7 mouse cellular contexts compared by ENCODE assay signal in the genomic region with DNA sequence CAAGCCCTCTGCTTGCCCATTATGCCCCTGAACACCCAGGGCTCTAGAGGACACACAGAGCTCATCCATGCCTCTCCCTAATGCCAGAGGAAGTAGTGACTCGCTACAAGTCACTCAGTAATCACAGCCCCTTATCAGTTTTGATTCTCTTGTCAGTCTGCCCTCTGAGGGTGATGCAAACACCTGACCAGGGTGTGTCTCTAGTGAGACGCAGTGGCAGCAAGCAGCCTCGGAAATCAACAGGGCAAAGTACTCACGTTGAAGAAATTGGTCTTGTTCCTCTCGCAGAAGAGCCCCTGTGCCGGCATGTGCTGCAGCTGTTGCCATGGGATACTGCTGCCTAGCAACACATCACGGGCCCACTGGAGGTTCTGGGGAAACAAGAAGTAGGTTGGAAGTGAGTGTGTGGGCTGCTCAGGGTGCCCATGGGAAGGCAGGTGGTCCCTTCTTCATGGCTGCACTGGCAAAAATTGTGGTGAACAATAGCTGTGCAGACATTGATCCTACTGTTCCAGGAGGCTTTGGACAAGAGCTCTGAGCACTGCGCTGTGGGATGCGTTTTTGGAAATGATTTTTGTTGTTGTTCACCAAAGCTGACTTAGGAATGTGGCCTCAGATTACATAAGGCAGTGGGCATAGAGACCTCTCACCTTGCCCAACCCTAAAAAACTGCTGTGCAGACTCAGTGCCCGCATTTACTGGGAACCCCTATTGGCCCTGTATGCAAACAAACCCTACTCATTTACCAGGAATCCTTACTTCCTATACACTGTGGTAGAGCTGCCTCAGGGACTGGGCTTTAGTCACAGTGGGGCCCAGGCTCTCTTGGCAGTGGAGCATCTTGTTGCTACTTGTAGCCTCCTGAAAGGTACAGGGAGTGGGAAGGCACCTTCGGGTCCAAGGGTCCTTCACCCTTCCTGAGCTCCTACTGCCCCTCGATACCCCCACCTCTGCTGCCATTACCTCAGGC. TPM values are rescaled to one million over a fixed set of nuclear protein-coding genes. Genes with fewer than 3 reads are reported as not detected.
DNase-seq lines count a peak whose midpoint lies in the region; ATAC-seq lines count a peak whose summit lies in the region.

No protein-coding gene starts in this region.

- H3K27ac ChIP-seq in midbrain, embryonic 15.5 days = peak overlapping the region; percentile 78
- H3K27ac ChIP-seq in liver, embryonic 11.5 days (ENCODE audit: low read depth, low read length) = no peak overlapping the region

- H3K4me1 ChIP-seq in midbrain, embryonic 15.5 days = peaks cover 22% of the 10 kb centered on the region
- H3K4me1 ChIP-seq in liver, embryonic 11.5 days (replicated peaks; ENCODE audit: control insufficient read depth, insufficient read depth, low read length) = no peaks in the 10 kb centered on the region

- H3K9ac ChIP-seq in midbrain, embryonic 15.5 days = no peak overlapping the region; the same call in 1 of the 2 replicates
- H3K9ac ChIP-seq in liver, embryonic 11.5 days (ENCODE audit: low read depth, low read length) = no peak overlapping the region

- peak; percentile 95 for ATAC-seq in midbrain, embryonic 15.5 days (replicated peaks)
- ATAC-seq in liver, embryonic 11.5 days (replicated peaks; ENCODE audit: low FRiP score) = no peak

- DNase-seq in embryo, embryonic 10 days (ENCODE audit: low spot score) = peak; percentile 63
- DNase-seq in forelimb bud, embryonic 11.5 days (ENCODE audit: low read depth, low spot score) = peak; percentile 47
- peak; percentile 83 for DNase-seq in layer of hippocampus, postnatal 10 days (ENCODE audit: low spot score in 2 of 2)
- no peak for DNase-seq in liver, embryonic 11.5 days (ENCODE audit: low spot score)
- DNase-seq in urinary bladder, adult 18-20 months (ENCODE audit: low spot score in 2 of 2) = no peak
- DNase-seq in urinary bladder, postnatal 4 days (ENCODE audit: low spot score in 2 of 2) = no peak

- no peak overlapping the region; the same call in 1 of the 2 replicates for H3K4me2 ChIP-seq in midbrain, embryonic 15.5 days
- H3K4me2 ChIP-seq in liver, embryonic 11.5 days = no peak overlapping the region

- H3K9me3 ChIP-seq in midbrain, embryonic 15.5 days = no peaks in the 10 kb centered on the region
- H3K9me3 ChIP-seq in liver, embryonic 11.5 days (ENCODE audit: control insufficient read depth, low read length) = no peaks in the 10 kb centered on the region

- H3K36me3 ChIP-seq in midbrain, embryonic 15.5 days (replicated peaks) = 0 out of 2 replicates have a peak, but pooled peaks cover 5% of the 10 kb centered on the region
- peaks cover 4% of the 10 kb centered on the region for H3K36me3 ChIP-seq in liver, embryonic 11.5 days (ENCODE audit: control insufficient read depth, insufficient read depth, low read length)

- H3K4me3 ChIP-seq in midbrain, embryonic 15.5 days = no peak overlapping the region
- H3K4me3 ChIP-seq in liver, embryonic 11.5 days (ENCODE audit: low read depth, low read length) = no peak overlapping the region

- H3K27me3 ChIP-seq in midbrain, embryonic 15.5 days (replicated peaks) = no peaks in the 10 kb centered on the region
- no peaks in the 10 kb centered on the region for H3K27me3 ChIP-seq in liver, embryonic 11.5 days (replicated peaks; ENCODE audit: control insufficient read depth, insufficient read depth, low read length)

- WGBS in midbrain, embryonic 15.5 days = 42% methylated on average over 12 of the region's 12 CpGs
- WGBS in liver, embryonic 11.5 days = 70% methylated on average over 12 of the region's 12 CpGs

RNA-seq across cellular contexts. Expression of a gene that starts 40.5 kb away (rescaled TPM):
- 1 to 10 TPM; 1.6 to 2.8 TPM for total RNA-seq in layer of hippocampus, postnatal 10 days (2021)
- polyA plus RNA-seq in midbrain, embryonic 15.5 days (2015; fragmentation: Nextera tagmentation; extraction: Ambion mirVana) = 3.0 and 4.1 TPM in 2 replicates
- polyA plus RNA-seq in liver, embryonic 11.5 days (2014; fragmentation: Nextera tagmentation; extraction: Ambion mirVana) = 0.91 and 1.5 TPM in 2 replicates

Comparison
In these comparisons a context has a peak if more than half of its experiments do, and no peak if none do; other contexts are left out.
1. DNase-seq: peak in embryo, embryonic 10 days (single experiment), forelimb bud, embryonic 11.5 days (single experiment) and layer of hippocampus, postnatal 10 days (2 of 2); none in liver, embryonic 11.5 days (single experiment), urinary bladder, adult 18-20 months (0 of 2) and urinary bladder, postnatal 4 days (0 of 2).